Mouse (Mus musculus) heart, embryonic 16.5 days (tissue): ENCODE measurements around the gene Trim3. TPM values are rescaled to one million over a fixed set of nuclear protein-coding genes. Genes with fewer than 3 reads are reported as not detected.
A peak's percentile ranks its signal among the peaks of the same experiment; 100 is the strongest.

ENCODE experiments used
- ATAC-seq: fragments of 200-750 bp; cut with Nextera tagmentation; replicated peaks from 2 replicates; pipeline ENCODE4 v1.8.0; 2017; ENCODE audit warnings: moderate number of reproducible peaks; ENCODE audit not compliant: insufficient read depth, low FRiP score; ENCODE audit errors: extremely low read depth
- H3K27ac ChIP-seq: fragments of 300-500 bp; sonication (generic); 2 replicates; pipeline ENCODE4 v1.5.1; 2014; ENCODE audit warnings: mild to moderate bottlenecking, low read length, control low read depth, moderate library complexity
- H3K27me3 ChIP-seq: fragments of 300-500 bp; sonication (generic); 2 replicates; pipeline ENCODE4 v1.6.1; 2014; ENCODE audit warnings: low read length, mixed read lengths; ENCODE audit not compliant: control insufficient read depth, insufficient read depth
- H3K36me3 ChIP-seq: fragments of 300-500 bp; sonication (generic); 2 replicates; pipeline ENCODE4 v1.6.1; 2014; ENCODE audit not compliant: control insufficient read depth, insufficient read depth
- H3K4me1 ChIP-seq: fragments of 300-500 bp; sonication (generic); 2 replicates; pipeline ENCODE4 v1.6.1; 2014; ENCODE audit warnings: low read length, mixed read lengths; ENCODE audit not compliant: control insufficient read depth, insufficient read depth
- H3K4me2 ChIP-seq: fragments of 300-500 bp; sonication (generic); 2 replicates; pipeline ENCODE4 v1.6.1; 2014; ENCODE audit warnings: low read depth, mild to moderate bottlenecking, control low read depth, low read length
- H3K4me3 ChIP-seq: fragments of 300-500 bp; sonication (generic); 2 replicates; pipeline ENCODE4 v1.5.1; 2014; ENCODE audit warnings: mild to moderate bottlenecking, control low read depth, low read length
- H3K9ac ChIP-seq: fragments of 300-500 bp; sonication (generic); 2 replicates; pipeline ENCODE4 v1.6.1; 2014; ENCODE audit warnings: low read length, control low read depth
- H3K9me3 ChIP-seq: fragments of 300-500 bp; sonication (generic); replicated peaks from 2 replicates; pipeline ENCODE4 v1.6.1; 2016; ENCODE audit warnings: low read length; ENCODE audit not compliant: control insufficient read depth
- WGBS: fragments of 180-500 bp; shearing (Covaris S2); extraction: QIAGEN DNeasy Blood & Tissue Kit; methylation state at CpG from one replicate; pipeline ENCODE4 v1.1.7; 2014; 5-methylcytosine and 5-hydroxymethylcytosine counted together
- polyA plus RNA-seq: library from polyadenylated mRNA; unstranded; fragments of >200 nt; fragmentation: Nextera tagmentation; extraction: Ambion mirVana; gene quantifications from 2 replicates; pipeline ENCODE4 v1.2.1, GENCODE M21; 2015

Gene Trim3
- polyA plus RNA-seq, 1 experiment from 2014 or later: 32.9 TPM

DNA sequence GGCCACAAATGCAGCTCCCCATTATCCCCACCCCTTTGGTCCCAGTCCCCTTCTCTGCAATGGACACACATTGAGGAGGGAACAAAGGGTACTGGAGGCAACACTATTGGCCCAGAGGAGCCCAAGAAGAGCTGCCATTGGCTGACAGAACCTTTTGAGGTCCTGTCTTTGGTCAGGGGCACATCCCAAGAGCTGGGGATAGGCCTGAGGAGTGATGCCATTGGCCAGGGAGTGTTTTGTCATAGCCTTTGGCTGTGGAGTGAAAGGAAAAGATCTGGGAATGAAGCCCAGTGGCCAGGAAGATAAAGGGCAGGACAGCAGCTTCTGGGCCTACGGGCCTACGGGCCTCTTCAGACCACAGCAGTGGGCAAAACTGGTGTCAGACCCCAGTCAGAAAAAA is 2.4 kb upstream of the Trim3 start:
- Histone ChIP-seq H3K4me3 (no peak overlapping the region), H3K9ac (no peak overlapping the region), H3K9me3 (no peaks in the 10 kb centered on the region), H3K27ac (no peak overlapping the region), H3K4me1 (peaks cover 28% of the 10 kb centered on the region), H3K4me2 (no peak overlapping the region), H3K36me3 (peaks cover 25% of the 10 kb centered on the region), H3K27me3 (no peaks in the 10 kb centered on the region)
- WGBS: 84% methylated on average over 2 of the region's 2 CpGs
- no peak for ATAC-seq

DNA sequence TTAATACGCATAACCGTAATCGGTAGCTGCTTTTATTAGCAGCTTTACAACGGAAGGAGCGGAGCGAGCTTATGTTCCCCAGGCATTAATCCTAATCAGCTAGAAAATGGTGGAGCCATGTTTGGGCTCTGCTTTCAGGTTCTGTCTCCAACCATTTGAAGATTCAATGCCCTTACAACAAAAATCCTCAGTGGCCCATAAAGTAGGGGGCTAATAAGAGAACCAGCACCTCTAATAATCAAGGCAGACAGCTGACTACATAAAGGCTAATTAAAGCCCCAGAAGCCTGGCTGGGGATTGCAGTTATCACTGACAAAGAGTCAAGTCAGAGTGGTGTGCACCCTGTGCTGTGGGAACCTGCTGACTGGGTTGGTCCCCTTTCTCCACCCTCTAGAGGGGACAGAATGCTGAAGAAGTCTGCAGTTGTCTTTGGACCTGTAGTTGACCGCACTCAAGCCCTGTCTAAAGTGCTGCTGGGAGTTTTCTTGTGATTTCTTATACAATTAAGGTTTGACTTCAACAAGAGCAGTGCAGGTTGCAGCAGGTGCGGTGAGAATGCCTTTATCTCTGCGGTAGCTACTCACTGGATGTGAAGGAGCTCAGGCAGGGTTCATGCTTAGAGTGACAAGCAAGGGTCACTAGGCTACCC is 1.0 kb upstream of the Trim3 start:
- Histone ChIP-seq H3K9ac (peak overlapping the region; percentile 80), H3K27me3 (no peaks in the 10 kb centered on the region), H3K4me2 (peak overlapping the region; percentile 93), H3K4me1 (peaks cover 31% of the 10 kb centered on the region), H3K36me3 (peaks cover 25% of the 10 kb centered on the region), H3K27ac (no peak overlapping the region; the same call in 1 of the 2 replicates), H3K9me3 (no peaks in the 10 kb centered on the region), H3K4me3 (peak overlapping the region; percentile 90)
- 53% methylated on average over 9 of the region's 9 CpGs for WGBS
- no peak for ATAC-seq

- Histone ChIP-seq H3K9me3 (no peaks in the 10 kb centered on the region), H3K27ac (peak overlapping the region; percentile 36; the same call in 1 of the 2 replicates), H3K27me3 (no peaks in the 10 kb centered on the region), H3K36me3 (peaks cover 25% of the 10 kb centered on the region), H3K4me1 (peaks cover 30% of the 10 kb centered on the region), H3K4me3 (peak overlapping the region; percentile 90), H3K9ac (peak overlapping the region; percentile 80), H3K4me2 (peak overlapping the region; percentile 93)
- no peak for ATAC-seq
- WGBS: 7% methylated on average over 10 of the region's 10 CpGs
Observed at GRCm38 (mm10) chr7:105633801-105634135, 397 bp upstream of the Trim3 start.

- no peaks in the 10 kb centered on the region for H3K9me3 ChIP-seq
- WGBS: 11% methylated on average over 4 of the region's 4 CpGs
- peaks cover 20% of the 10 kb centered on the region for H3K36me3 ChIP-seq
- peak overlapping the region; percentile 90 for H3K4me3 ChIP-seq
- H3K27ac ChIP-seq: peak overlapping the region; percentile 59
- peaks cover 36% of the 10 kb centered on the region for H3K4me1 ChIP-seq
- H3K27me3 ChIP-seq: no peaks in the 10 kb centered on the region
- H3K9ac ChIP-seq: peak overlapping the region; percentile 95
- peak overlapping the region; percentile 93 for H3K4me2 ChIP-seq
- ATAC-seq: no peak
Observed at GRCm38 (mm10) chr7:105632551-105632972, 809 bp downstream of the Trim3 start.

- H3K4me2 ChIP-seq: no peak overlapping the region
Observed at GRCm38 (mm10) chr7:105628633-105629032, 4.7 kb downstream of the Trim3 start.

DNA sequence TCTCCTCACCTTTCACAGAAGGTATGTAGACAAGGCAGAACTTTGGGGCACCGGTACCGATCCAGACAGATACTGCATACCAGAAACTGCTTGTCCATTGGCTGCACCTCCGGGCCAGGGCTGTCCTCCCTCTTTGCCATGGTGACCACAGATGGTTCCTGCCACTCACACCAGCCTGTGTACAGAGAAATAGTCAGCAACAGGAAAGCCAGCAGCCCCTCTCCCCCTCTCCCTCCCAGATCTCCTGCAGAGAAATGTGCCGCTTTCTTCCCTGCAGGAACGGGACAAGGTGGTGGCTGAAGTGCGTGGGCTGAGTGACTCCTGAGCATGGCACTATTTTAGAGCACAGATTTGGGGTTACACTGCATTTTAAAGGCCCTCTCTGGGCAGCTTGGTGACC is 8.0 kb downstream of the Trim3 start:
- Histone ChIP-seq H3K9me3 (no peaks in the 10 kb centered on the region), H3K4me1 (peaks cover 19% of the 10 kb centered on the region), H3K27ac (no peak overlapping the region), H3K4me2 (no peak overlapping the region), H3K9ac (no peak overlapping the region), H3K36me3 (peaks cover 14% of the 10 kb centered on the region), H3K27me3 (no peaks in the 10 kb centered on the region), H3K4me3 (no peak overlapping the region)
- no peak for ATAC-seq
- WGBS: 58% methylated on average over 6 of the region's 6 CpGs

More at GRCm38 (mm10) chr7:105628633-105629032, 4.7 kb downstream of the Trim3 start:
- no peaks in the 10 kb centered on the region for H3K27me3 ChIP-seq
- no peak overlapping the region for H3K9ac ChIP-seq
- 11% methylated on average over 3 of the region's 3 CpGs for WGBS
- peak overlapping the region; percentile 60 for H3K27ac ChIP-seq
- peaks cover 27% of the 10 kb centered on the region for H3K4me1 ChIP-seq
- no peak overlapping the region for H3K4me3 ChIP-seq
- H3K9me3 ChIP-seq: no peaks in the 10 kb centered on the region
- H3K36me3 ChIP-seq: peaks cover 8% of the 10 kb centered on the region
- peak; percentile 61 for ATAC-seq

- H3K36me3 ChIP-seq: peaks cover 32% of the 10 kb centered on the region
- no peak overlapping the region for H3K9ac ChIP-seq
- H3K27me3 ChIP-seq: no peaks in the 10 kb centered on the region
- no peak overlapping the region for H3K4me3 ChIP-seq
- no peak for ATAC-seq
- H3K27ac ChIP-seq: no peak overlapping the region
- WGBS: 66% methylated on average over 8 of the region's 8 CpGs
- peaks cover 5% of the 10 kb centered on the region for H3K4me1 ChIP-seq
- no peak overlapping the region for H3K4me2 ChIP-seq
- H3K9me3 ChIP-seq: no peaks in the 10 kb centered on the region
Observed at GRCm38 (mm10) chr7:105621646-105622292, 11.6 kb downstream of the Trim3 start.

GRCm38 (mm10) chr7:105621053-105621452 is 12.3 kb downstream of the Trim3 start:
- WGBS: 67% methylated on average over 4 of the region's 4 CpGs
- Histone ChIP-seq H3K27me3 (no peaks in the 10 kb centered on the region), H3K9ac (no peak overlapping the region), H3K27ac (no peak overlapping the region), H3K4me1 (peaks cover 9% of the 10 kb centered on the region), H3K4me2 (no peak overlapping the region), H3K9me3 (no peaks in the 10 kb centered on the region), H3K4me3 (no peak overlapping the region), H3K36me3 (peaks cover 35% of the 10 kb centered on the region)
- ATAC-seq: no peak

GRCm38 (mm10) chr7:105619701-105620100 is 13.7 kb downstream of the Trim3 start:
- Histone ChIP-seq H3K9ac (no peak overlapping the region), H3K4me1 (peaks cover 14% of the 10 kb centered on the region), H3K9me3 (no peaks in the 10 kb centered on the region), H3K27ac (no peak overlapping the region), H3K36me3 (peaks cover 37% of the 10 kb centered on the region), H3K27me3 (no peaks in the 10 kb centered on the region), H3K4me3 (no peak overlapping the region), H3K4me2 (no peak overlapping the region)
- no peak for ATAC-seq
- 80% methylated on average over 3 of the region's 3 CpGs for WGBS
